Mouse (Mus musculus) c-Kit-positive CD71-positive TER-119-negative erythroid progenitor cells, embryonic 14.5 days (primary cell): ENCODE results near the gene Smad5.
A peak's percentile ranks its signal among the peaks of the same experiment; 100 is the strongest.

ENCODE experiments used
- DNase-seq: peaks from one replicate; pipeline ENCODE4 v3.0.0-alpha.2; 2013; ENCODE audit warnings: low read depth

Gene Smad5

DNA sequence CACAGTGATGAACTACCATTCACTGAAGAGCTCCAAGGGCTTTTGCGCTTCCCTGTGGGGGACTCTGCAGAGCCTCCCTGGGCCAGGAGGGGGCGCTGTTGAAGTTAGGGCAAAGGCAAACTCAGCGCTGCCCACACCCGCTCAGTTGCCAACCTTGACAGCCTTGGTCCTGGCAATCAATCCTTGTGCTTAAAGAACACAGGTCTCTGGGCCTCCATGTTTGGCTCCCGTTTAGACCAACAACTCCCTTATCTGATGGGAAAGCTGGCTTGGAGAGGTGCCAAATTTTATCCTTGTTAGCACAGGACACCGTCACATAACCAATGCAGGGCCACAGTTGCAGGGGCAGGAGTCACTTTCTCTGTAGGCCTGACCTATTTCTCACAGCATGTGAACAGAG lies 53.1 kb downstream of the Smad5 start:
- DNase-seq = no peak

DNA sequence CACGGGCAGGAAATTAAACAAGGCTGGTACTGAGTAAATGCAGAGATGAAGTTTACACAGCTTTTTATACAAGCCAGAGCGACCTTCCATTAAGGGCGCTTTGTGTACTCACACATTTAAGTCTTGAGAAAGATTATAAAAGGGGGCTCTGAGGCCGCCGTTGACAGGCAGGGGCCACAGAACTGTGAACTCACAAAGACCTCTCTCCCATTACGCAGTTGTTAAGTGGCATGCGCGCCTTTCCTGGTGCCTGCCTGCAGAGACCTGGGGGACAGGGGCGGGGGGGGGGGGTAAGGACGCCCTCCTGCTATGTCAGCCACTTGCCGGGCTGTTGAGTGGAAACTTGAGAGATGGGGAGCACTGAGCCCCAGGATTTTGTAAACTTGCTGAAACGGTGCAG lies 54.4 kb downstream of the Smad5 start:
- DNase-seq = no peak

DNA sequence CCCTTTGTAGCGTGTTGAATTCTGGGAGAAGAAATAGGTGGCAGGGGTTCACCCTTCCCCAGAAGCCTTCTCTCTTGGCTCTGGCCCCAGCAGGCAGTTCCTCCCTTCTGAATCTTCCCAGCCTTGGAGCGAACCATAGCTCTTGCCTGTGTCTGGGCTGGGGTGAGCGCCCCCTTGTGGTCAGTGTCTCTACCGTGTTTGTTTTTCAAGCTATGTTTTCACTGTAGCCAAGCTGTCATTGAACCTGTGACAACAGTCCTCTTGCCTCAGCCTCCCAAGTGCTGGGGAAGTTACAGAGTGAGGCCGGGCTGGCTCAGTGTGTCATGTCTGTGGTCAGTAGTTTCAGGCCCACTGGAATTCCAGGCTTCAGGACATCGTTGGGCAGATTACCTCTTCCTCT lies 55.7 kb downstream of the Smad5 start:
- peak; percentile 40 for DNase-seq

DNA sequence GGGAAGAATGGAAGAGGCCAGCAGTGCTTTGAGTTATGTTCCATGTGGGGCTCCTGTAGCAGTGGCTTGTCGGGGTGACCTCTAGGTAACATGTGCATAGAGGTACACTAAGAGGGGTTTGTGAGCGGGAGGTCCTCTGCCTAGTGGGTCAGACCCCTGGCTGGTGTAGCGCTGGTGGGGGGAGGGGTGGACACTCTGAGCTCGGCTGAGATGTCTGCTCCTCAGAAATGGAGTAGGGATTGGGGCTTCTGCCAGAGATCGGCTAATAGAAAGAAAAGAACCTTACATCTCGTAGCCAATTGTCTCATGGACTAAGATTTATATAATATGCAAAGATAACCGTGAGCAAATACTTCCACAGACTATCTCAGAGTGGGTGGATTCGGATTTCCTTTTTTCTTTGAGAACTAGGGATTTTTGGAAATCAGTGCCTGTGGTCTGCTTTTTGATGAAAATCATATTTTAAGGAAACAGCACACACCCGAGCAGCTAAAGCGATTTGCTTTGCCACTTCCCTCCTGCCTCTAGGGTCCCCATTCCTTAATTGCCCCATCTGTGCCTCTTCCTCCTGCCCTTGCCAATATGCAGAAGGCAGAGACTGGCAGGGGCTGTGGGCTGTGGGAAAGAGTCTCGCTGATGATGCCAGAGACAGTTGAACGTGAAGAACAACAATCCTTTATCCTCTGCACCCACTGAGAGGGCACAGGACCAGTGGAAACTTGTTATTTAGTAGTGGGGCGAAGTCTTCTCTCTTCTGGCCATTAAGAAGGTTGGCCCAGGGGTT lies 59.8 kb downstream of the Smad5 start:
- no peak for DNase-seq

DNA sequence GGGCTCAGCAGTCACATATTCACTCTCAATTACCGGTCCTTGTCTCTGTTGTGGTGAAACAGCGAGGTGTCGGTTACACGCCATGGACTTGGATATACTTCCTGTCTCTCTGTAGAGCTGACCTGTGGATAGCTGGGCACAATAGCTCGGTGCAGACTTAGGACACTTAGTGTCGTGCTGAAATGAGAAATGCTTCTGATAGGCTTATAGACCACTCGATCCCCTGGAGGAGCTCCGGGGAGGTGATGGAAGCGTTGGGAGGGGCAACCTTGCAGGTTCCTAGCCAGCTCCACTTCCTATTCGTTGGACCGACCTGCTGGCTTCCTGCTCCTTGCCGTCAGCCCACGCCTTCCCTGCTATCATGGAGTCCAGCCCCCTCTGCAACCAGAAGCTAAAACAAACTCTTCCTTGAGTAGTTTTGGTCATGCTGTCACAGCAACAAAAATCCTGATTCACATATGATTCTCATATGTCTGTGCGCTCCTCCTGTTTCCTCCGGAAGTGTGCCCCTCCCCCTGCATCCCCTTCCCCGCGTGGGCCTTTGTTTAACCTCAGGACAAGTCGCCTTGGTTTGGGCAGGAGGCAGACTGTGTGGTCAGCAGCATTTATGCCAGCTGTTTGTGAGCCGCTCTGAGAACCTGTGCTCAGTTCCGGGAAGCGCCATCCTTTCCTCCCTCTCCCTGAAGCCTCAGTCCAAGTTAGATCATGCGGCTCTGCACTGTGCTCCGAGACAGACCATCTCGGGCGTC lies 62.6 kb downstream of the Smad5 start:
- no peak for DNase-seq

DNA sequence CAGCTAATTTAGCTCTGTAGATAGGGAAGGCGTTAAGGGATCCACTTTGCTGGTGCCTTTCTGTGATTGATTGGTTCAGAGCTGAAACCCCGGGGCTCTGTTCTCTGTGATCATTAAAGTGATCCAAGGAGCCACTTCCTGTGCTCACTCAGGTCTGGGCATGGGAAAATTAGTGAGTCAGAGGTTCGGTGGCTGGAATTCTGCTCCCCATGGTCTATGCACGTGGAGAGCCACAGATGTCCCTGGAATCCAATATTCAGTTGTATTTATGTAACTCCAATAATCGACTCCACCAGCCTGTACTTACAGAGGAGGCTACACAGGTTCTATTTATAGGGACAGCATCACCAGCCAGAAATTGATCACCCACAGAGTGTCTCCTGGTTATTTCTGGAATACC lies 63.4 kb downstream of the Smad5 start:
- DNase-seq = no peak

DNA sequence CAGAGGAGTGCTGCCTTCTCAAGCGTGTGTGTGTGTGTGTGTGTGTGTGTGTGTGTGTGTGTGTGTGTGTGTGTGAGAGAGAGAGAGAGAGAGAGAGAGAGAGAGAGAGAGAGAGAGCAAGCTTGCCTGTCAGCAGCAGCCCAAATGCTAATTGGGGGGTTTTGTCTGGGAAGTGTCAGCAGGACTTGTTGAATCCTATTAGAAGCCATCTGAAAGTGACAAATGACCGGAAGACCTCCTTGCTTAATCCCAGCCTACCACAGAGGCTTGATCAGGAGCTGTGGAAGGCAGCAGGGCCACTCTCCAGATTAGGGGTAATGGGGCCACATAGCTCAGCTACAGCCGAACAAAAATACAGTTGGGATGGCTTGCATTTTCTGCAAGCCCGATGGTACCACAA lies 66.6 kb downstream of the Smad5 start:
- DNase-seq = no peak

DNA sequence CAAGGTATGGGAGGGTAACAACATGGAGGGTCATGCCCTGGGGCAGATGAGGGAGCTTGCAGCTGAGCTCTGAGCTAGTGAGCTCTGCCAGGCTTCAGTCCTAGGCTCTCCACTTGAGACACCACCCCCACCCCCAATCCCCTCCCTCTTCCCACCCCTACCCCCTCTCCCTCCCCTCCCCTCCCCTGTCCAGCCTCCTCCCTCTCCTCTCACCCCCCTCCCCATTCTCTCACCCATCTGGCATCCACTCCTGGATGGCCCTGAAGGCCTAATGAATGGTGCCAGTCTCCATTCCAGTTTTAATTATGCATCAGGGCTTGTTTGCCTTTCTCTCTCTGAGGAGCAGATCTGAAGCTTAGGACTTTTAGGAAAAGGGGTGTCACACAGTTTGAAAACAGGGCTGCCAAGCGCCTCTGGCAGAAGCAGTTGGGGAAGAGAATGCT lies 67.3 kb downstream of the Smad5 start:
- DNase-seq = no peak

DNA sequence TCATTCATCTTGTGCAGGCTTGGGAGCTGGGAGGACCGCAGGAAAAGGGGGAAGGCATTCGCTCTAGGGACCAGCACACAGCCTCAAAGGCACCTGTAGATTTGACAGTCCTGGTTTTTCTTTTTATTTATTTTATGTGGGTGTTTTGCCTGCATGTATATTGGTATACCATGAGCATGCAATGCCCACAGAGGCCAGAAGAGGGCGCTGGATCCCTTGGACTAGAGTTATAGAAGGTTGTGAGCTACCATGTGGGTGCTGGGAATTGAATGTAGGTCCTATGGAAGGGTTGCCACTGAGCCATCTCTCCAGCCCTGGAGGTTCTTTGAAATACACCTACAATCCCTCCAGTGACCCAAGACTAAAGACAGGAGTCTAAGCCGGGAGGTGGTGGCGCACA lies 68.0 kb downstream of the Smad5 start:
- DNase-seq = no peak

DNA sequence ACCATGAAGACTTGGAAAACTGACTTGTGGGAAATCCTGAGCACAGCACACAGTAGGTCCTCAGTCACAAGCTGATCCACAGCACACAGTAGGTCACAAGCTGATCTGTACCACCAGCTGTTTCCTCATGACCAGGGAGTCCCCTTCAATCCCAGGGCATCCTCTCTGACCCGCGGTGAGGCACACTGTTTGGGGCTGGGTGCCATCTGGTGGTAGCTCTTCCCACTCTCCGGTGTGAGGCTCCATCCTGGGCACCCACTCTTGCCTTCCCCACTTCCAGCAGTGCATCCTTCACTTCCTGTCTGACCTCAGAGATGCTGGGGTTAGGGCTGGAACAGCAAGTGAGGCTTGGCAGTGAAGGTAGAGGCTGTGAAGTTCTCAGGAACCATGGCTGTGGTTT lies 69.8 kb downstream of the Smad5 start:
- no peak for DNase-seq

DNA sequence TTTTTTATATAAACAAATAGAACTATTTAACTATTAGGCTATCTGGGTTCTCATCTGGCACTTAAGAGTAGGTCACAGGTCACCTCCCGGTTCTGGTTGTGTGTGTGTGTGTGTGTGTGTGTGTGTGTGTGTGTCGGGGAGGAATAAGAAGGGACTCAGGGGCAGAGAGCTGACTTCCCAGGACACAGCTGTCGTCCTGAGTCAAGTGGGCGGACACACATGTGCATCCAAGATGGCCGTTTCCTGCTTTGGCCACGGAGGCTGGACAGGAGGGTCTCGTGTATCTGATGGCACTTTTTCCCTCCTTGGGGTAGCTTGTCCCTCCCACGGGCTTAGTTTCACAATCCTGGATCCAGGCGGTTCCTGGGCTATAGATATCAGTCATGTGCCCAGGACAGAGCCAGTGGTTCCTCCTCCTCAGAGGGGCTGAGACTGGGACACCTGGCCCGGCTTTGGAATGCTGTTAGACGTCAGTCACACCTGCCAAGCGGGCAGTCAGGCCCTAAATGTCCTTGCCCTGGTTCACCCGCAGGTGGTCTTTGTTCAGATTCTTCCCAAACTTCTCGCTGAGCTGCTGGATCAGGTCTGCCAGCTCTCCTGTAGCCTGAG lies 70.6 kb downstream of the Smad5 start:
- DNase-seq = no peak

DNA sequence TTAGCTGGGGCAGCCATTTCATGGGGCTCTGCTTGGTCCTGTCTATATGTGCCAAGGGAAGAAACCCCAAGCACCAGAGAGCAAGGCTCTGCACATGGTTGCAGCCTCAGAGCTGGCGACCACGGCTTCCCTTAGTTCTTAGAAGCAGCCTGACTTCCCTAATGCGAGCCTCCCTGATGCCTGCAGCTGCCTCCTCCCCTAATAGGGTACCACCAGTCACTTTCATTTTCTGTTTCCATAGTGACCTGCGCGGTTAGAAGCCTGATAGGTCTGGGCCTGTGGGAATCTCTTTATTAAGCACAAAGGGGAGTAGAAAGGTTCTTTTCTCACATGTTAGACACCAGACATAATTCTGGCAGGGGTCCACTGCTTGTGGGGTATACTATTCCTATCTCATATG lies 71.5 kb downstream of the Smad5 start:
- no peak for DNase-seq

DNA sequence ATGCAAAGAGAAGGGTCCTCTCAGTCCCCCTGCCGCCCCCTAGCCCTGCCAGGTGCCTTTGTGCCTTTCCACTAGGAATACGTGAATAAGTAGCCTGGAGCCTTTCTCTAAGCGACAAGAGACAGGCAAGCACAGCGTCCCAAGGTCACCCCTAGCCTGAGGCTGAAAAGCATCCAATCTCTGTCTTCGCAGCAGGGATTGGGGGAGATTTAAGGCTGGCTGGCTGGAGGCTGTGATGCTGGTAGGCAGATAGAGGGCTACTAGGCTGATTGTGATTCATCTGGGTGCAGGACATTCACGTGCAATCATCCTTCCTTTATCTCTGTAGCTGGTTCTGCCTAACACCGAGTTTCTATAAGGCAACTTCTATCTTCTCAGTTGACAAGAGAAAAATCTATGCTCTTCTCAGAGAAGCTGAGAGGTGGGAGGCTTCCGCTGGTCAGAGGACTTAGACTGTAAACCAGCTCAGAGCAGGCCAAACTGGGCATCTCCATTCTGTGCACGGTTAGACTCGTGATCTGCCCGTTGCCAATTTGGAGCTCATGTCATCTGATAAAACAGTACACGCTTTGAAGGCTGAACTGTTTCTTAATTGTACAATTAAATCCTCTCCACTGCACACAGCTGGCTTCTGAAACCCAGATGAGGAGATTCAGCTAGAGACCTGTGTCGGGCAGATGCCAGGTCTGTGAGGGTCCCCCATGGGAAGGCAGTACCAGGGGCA lies 78.1 kb downstream of the Smad5 start:
- no peak for DNase-seq

DNA sequence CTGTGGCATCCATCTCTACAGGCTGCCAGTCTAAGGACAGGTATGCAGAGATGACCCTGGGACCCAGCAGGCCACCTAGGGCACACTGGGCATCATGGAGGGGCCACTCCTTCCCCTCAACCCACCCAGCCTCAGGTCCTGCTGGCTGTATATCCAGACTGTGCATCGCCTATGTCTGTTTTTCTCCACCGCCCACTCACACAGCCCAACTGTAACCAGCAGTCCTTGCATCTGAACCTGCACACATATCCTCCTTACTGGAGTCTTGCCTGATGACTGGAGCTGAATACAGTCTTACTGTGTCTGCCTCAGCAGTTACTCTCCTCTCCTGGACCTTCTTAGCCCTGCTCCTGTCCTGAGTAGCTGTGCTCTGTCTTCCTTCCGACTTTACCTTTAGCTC lies 78.9 kb downstream of the Smad5 start:
- DNase-seq = no peak

DNA sequence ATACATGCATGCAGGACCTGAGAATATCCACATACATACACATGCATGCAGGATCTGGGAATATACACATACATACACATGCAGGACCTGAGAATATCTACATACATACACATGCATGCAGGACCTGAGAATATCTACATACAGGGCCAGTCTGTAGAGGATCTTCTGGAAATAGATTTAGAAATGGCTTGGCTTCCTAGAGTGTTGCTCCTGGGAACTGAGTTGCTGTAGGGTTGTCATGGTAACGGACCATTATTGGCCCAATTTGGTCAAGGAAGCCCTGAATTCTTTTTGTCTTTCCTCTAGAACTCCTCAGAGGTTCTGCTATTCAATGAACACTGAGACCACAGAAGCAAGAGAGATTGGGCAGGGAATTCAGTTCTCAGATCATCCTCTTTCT lies 79.8 kb downstream of the Smad5 start:
- no peak for DNase-seq

DNA sequence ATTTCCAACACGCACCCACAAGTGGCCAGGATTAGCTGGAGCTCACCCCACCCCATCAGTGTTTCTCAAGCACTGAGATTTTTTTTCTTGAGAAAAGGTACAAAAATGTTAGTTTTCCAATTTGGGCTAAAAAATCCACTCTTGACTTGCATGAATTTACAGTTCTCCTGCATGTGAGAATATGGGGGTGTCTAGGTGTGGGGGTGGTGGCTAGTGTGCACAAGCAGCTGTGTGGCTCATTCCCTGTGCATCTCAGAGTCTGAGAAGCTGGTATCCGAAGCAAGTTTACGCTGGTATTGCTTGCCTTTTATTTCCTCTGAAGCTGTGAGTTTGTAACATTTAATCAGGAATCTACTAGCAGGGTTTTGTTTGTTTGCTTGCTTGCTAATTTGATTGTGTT lies 87.9 kb downstream of the Smad5 start:
- DNase-seq = no peak
